Mouse (Mus musculus) cerebellum, adult 9-10 months (tissue): ENCODE measurements around the gene Galnt2.

Source experiments
- DNase-seq: peaks from one replicate; pipeline ENCODE4 v3.0.0; 2022

Galnt2 gene

DNA sequence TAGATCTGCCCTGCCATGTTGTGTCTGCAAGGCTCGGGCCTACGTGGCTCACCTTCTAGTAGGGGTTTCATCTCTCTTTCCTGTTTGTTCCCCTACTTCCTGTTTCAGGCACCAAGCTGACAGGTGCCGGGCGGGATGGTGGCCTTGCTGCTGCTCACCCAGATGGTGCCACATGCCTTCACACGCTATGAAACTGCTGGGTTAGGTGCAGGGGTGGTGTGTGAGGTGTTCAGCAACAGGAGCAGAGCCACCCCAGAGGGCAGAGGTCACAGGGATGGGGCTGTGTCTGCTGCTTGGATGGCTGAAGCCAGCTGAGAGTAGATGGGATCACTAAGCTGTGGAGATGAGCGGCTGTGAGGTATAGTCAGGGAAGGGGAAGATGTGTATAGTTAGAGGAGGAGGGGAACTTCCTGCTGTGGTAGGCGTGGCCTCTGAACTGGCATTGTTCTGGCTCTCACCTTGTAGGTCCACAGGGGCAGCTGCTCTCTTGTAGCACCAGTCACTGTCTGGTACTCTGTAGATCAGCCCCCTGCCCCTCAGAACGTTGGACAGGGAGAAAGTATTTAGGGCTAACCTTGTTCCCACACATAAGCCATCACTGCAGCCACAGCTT, 42.5 kb downstream of the Galnt2 start:
- peak; percentile 29 for DNase-seq

DNA sequence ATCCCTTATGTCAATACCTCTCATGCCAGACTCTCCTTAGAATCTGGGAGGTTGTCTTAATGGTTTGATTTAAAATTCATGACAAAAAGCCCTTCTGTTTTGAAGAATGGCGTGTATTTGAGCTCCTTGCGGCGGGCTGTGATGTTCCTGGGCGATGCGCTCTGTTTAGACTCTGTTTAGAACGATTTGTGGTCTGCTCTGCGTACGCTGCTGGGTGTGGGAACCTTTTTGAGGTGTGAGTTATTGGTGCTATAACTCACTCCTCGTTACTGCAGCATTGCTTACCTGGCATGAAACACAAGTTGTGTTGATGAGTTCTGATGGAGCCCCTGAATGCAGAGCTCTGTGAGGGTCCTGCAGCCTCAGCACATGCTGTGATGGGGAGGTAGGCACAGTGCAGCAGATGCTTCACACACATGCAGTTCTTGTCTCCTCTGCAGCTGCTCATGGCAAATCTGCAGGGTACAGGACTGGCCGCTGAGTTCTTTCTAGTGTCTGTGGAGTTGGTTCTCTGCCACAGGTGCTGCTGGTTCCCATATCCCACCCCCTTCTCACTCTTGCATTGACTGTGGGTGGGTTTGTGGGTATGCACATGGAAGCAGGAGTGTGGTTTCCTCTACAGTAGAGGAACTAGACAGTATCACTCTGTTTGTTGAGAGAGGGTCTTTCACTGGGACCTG, 43.4 kb downstream of the Galnt2 start:
- DNase-seq, result no peak

DNA sequence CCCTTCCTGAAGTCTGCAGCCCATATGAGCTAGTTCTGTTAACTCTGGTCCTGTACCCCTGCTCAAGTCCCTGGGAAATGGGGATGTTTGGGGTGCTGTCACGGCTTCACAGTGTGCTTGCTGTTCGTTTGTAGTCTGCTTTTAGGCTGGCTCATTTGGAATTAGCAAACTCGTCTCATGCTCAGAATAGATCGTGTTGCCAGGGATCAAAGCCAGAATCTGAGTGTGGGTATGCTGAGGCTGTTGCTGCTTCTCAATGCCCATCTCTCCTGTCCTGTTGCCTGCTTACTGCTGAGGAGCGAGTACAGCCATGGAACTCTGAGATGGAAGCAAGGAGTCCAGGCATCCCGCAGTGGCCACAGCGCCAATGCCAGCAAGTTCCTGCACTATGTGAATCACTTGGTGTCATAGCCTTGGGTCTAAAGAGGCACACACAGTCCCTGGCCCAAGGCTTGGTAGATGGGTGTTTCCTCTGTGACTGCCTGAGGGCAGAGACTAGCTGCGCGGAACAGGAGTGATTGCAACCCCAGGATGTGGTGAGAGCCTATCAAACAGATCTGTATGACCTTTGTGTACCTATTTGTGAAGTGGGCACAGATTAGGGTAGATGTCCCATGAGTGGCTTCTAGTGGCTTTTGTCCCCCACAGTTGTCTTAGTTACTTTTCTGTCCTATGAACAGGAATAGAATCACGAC, 44.3 kb downstream of the Galnt2 start:
- no peak for DNase-seq

DNA sequence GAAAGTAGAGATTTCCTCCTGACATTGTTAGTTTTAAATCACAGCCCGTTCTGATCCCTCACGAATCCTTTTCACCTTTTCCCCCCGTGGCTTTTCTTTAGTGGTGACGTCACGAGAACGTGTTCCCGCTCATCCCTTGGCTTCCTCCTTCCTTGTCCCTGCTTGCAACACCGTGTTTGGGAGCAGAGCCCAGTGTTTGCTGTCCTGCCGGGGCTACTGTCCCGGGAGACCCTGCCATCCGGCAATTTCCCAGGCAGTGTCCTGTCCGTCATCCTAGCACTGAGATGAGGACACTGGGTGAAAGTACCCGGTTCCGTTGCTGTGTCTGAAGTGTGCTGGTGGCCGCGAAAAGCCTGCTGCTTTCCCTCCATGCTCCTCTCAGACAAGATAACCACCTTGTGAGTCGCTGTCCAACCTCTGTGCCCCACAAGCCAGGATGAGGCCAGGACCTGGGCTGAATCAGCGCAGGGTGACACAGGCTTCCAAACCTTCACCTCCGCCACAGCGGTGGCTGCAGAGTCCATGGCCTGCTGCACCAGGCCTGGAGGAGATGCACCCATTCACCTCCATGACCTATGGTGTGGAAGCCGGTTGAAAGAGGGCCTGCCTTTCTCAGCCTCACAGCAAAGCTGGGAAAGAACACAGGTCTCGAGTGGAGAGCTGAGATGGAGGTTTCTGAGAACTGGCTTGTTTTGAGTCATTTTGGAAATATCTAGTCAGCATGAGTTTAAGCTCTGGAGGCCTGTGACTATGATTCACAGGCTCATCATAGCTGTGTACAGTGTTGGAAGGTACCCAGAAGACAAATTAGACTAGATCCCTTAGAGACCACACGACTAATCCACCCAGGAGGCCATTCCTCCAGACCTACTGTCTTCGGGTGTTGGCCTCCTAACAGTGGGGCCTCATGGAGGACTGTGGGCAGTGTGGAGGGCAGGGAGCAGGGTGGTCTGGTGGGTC, 47.0 kb downstream of the Galnt2 start:
- DNase-seq, result no peak

DNA sequence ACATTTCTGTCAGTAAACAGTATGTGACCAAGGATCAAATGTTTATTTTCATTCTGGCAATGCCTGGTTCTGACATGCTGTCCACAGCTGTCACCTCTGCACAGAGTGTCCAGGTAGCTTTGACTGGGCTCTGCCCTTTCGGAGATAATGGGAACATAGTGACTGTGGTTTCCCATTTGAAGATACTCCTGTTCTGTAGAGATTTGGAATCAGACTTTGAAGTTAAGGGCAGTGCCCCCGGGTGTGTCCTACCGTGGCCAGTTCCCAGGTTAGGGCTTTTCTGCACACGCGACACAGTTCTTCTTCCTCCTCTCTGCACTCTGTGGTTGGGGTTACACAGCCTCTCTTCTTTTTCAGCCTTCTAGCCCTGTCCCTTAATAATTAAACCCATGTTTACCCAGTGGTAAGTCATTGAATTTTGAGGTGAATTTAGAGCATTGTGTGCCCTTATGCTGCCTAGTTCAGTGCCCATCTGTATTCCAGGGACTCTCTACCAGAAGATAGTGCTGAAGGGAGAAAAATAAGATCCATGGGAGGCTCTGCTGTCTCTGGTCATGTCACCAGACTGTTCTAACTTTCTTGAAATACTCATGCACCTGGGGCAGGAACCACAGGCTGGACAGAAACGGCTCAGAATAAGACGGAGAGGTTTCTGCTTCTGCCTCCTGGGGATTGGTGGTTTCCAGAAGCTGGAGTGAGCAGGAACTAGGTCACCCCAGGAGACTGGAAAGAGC, 47.9 kb downstream of the Galnt2 start:
- no peak for DNase-seq

DNA sequence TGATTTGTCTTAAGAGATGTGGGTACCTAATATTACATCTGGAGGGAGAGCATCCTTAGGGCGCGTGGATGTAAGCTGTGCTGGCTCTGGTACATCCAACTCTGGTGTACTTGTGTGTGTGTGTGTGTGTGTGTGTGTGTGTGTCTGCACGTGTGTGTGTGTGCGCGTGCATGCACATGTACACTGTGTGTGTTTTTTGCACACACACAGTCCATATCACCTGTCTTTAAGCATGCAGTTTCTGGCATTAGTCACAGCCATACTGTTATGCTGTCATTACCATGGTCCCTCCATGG, 48.4 kb downstream of the Galnt2 start:
- no peak for DNase-seq

DNA sequence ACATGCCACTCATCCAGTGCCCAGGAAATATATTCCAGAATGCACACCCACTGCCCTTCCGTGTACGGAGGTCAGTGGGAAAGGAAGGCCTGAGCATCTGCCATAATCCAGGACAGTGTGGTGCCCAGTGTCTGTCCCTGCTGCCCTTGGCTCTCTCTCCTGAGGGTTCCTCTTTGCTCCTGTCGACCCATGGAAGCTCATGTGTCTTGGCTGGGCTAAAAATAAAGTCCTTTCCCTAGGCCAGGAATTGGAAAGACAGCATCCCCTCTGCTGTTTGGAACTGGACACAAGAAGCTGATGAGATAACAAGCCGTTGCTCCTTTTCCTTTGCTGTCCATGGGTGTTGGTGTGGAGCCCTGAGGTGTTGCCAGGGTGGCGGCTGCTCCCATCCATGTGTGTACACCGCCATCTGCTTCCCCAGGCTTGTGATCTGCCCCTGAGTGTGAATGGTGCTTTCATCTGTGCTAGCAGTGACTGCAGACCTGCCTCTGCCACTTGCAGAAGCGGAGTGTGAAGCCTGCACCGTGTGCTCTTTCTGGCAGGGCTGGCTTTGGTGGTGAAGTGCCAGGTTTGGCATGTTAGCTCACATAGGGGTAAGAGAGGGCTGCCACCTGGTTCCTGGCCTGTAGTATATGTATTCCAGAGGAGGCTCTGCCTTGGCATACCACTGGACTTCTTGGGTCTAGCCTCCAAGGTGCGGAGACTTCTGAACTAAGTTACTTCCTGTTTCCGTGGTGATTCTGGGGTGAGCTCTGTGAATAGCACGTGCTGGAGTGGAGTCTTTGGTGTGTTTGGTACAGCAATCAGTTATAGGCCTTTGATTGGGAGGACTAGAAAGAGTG, 50.7 kb downstream of the Galnt2 start:
- peak; percentile 69 for DNase-seq

DNA sequence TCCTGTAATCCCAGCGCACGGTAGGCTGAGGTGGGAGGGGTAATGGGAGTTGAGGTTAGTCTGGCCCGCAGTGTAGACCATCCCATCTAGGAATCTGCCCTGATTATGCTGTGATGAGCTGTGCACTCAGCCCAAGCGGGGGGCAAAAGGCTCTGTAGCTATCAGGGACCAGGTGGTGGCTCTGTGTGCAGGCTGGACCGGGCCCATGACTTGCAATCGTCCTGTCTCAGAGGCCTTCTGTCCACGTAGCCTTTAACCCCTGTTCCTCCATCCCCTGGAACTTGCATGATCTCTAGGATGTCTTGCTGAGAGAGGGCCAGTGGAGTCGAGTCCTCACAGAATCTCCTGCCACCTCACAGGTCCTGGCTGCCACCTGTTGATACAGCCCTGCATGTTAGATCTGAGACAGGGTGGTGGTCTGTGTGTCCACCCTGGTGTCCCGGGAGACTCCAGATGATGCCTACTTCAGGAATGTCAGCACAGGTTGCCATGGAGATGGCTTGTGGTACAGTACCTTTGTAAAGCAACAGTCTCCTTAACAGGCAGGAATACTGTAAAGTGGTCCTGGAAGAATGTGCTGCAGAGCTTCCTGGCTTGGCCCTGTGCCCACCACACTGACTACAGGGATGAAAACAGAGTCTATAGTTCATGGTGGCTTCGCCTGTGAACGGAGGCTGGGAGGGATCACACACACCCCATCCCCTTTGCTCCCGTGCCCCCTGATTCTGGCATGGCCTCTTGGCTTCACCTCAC, 51.9 kb downstream of the Galnt2 start:
- DNase-seq, result peak; percentile 61

DNA sequence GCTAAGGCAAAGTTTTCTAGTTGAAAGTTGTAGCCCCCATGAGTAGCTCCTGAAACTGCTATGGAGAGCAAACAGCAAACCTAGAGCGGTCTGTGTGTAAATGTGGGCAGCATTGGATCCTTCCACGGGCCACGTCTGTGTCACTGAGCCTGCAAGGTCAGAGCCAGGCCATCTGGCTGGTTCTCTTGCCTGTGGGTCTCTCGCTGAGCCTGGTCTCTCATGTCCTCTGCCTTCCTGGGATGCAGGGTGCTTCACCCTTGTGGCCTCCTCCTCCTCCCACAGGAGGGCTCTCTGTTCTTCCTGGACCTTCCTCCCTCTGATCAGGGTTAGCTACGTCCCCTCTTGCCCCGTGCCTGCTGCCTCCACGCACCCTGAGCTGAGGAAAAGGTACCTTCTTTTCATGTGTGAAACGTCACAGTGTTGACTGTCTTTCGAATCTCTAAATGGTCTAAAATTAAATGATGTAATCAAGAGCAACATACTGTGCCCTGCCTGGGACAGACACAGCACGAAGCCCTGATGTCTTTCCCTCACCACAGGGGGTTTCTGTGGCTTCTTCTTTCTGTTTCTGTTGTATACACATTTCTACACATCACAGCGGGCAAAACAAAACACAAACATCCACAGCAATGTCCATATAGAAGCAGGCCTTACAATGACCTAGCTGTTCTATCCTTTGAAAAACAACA, 52.6 kb downstream of the Galnt2 start:
- DNase-seq, result no peak

DNA sequence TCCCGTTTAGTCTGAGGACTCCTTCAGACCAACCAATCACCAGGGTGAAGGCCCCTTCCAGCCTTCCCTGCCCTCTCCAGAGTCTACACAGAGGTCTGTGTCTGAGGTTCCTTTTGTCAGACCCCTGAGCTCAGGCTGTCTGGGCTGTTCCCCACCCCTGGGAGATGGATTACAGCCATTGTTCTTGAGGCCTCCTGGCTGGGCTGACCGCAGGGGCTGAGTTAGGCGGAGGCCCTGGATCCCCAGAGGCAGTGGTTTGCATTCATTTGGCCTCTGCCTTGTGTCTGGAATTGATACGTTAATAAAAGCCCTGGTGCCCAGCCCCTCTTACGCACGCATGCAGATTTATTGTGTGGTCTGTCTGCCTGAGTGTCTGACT, 53.1 kb downstream of the Galnt2 start:
- no peak for DNase-seq

DNA sequence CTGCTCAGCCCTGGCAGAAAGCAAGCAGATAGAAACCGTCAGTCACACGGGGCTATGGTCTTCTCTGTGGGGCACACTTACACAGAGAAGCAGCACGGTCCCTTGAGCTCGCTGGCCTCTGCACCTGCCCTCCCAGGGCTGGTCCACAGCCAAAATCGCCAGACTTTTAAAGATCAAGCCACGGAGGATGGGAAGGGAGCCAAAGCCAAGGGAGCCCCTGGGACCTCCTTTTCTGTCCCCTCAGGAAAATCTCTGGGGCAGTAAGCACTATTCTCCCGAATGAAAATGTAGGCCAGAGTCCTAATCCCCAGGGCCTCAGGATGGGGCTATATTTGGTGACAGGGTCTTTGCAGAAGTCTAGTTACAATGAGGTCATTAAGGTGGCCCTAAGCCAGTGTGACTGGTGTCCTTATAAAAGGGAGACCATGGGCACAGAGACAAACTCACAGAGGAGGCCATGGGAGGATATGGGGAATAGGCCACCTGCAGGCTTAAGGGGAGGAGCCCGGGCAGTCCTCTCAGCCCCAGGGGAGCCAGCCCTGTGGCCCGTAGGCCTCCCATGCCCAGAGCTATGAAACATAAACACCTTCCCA, 53.9 kb downstream of the Galnt2 start:
- peak; percentile 72 for DNase-seq

DNA sequence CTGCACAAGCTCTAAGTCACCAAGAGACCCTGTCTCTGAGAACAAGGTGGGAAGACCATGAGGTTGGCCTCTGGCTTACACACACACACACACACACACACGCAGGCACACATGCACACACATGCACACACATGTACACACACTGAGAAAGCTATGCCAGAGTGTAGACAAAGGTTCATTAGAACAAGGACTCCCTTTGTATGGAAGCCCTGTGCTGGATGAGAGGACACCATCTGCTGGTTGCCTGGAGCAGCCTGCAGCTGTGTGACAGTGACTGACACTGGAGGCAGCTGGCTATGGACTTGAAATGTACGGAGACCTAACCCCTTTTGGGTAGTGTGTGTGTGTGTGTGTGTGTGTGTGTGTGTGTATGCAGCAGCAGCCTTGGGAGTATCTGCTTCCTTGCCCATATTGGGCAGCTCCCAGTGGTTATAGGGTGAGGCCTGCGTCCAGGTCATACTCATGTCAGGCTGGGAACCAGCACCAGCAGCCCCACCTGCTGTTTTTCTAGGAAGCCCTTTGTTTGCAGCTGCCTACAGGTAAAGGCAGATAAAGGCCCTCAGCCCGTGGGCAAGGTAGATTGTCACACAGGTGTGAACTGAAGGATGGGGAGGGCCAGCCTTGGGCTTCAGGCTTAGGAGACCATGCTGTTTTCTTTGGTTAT, 55.4 kb downstream of the Galnt2 start:
- DNase-seq, result no peak

DNA sequence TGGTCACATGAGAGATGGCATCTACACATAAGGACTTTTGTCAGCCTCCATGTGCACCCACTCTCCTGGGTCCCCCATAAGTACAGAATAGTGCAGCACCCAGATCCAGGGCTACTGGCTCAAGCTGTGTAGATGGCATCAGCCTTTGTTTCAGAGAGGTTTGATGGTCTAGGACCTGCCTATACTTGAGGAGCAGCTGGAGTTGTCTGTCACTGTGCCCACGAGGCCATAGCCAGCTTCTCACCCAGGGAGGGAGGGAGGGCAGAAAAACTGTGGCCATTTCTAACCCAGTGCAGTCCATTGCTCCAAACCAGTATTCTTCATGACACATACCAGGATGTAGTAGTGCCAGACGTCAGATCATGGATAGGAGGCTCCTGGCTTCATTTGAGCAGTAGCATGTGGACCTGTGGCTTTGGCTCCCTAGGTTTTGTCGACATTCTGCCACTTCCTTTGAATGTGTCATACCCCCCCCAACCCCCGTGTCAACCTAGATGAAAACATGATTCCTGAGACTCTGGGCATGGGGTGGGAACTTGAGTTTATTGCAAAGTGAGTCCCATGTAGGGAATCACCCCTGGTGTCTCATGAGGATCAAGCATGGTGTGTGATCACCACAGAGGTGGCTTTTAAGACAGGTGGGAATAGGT, 57.1 kb downstream of the Galnt2 start:
- DNase-seq, result no peak

DNA sequence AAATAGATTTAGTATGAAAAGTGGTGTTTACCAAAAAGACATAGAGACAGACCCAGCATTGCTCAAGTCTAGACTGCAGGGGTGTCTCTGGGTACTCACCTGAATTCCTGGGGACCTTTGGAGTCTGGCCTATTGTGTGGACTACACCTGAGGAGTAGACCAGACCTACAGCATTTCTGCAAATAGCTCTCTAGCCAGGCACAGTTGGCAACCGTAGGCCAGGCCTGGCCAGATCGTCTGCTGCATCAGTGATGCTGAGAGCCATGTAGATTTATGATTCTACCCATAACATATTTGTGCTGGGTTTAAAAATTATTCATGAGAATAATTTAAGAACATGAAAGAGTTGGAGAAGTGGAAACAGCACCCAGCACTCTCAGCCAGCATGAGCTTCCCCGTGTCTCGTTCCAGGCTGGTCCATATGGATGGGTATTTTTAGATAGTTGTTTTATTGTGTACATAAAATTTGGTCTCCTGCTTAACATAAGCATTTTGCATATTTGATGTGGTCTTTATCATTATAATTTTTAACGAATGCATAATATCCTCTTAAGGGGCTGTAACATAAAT, 58.4 kb downstream of the Galnt2 start:
- no peak for DNase-seq

DNA sequence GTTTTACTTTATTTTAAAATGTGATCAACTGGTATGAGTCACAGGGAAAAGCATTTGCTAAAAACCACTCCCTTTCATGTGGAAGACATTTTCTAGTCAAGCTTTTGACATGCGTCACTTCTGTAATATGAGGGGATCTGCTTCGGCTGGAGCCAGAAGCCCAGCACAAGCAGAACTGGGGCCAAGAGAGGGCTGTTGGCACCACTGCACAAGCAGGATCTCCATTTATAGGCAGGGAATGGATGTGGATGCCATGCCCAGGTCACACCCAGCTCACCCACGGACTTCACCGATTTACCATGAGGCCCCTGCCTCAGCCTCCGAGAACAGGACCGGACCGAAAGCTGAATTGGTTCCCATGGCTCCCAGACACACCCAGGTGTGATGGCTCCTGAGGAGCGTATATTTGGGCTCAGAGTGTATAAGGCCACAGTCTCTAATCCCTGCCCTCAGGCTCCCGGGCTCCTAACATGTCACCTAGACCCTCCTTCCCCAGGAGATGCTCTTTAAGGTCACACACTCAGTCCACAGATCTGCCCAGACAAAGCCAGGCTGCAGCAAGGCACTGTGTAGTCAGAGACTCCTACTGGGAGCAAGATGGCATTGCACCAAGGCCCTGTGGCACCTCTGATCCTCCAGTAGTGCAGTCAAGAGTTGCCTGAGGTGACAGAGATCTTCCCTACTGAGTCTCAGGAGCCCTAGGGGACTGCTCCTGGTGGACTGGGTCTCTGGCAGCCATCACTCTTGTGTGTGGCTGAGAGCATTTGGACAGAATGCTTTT, 59.9 kb downstream of the Galnt2 start:
- peak; percentile 65 for DNase-seq

DNA sequence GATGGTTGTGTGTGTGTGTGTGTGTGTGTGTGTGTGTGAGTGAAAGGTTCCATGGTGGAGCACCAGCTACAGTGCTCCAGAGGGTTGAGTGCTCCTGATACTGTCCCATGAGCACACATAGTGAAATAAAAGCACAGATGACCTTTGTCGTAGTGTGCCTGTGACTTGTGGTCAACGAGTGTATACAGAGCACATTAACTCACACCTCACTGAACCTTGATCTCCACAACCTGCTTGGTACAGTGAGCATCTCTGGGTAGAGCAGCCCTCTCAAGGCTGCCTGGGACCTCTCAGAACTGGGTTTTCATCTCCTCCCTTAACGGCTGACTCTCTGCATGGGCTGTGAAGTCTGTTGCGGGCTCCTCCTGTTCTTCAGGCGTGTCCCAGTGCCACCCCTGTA, 60.5 kb downstream of the Galnt2 start:
- no peak for DNase-seq

DNA sequence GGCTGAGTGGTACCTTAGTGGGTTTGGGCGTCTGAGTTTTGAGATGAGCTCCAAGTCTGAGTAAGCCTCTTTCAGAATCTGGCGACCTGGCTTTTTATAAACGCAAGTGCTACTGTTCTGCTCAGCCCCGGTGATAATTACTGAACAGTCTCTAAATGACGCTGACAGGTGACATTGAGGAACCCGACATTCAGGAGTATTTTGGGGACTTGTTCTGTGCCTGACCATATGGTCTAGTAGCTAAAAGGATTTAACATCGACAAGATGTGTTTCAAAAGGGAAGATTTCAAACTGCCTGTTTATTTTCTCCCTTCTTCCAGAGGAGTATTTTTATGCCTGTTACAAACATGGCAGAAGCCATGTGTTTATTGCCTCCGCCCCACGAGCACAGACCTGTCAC, 61.8 kb downstream of the Galnt2 start:
- no peak for DNase-seq

DNA sequence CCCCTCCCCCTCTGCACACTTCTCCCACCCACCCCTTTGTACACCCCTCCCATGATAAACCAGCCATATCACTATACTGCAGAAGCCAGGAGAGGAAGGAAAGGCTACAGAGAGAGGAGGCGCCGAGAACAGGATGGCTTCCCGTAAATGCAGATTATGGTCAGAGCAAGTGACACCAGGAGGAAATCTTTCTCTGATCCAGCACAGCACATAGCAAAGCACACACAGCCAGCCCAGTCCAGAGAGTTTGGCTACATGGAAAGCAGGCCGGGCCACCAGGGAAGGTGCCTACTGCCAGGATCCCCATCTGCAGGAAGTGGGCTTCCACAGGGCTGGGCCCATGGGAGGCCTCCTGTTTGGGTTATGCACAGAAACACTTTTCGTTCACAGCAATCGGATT, 63.2 kb downstream of the Galnt2 start:
- no peak for DNase-seq
